Mouse (Mus musculus) gastrocnemius, postnatal 14 days (tissue): Measurements from ENCODE around the gene Zfp184. TPM values are rescaled to one million over a fixed set of nuclear protein-coding genes. Genes with fewer than 3 reads are reported as not detected.

Experiments used
- DNase-seq: peaks from one replicate; pipeline ENCODE4 v3.0.0; 2021; ENCODE audit warnings: mixed read lengths
- intact Hi-C: fragments of 180-260 bp; cut with DNase I; formaldehyde crosslinking; loops from one replicate; pipeline ENCODE4 v1.15.1; 2025; ENCODE audit warnings: low total_unique reads
- total RNA-seq, 2 experiments: library from RNA; stranded (reverse); gene quantifications; 2 replicates each; pipeline ENCODE4 v1.2.3; 2021

Zfp184 gene
- total RNA-seq, 2 experiments from 2014 or later, result 0.33 to 0.38 TPM

DNA sequence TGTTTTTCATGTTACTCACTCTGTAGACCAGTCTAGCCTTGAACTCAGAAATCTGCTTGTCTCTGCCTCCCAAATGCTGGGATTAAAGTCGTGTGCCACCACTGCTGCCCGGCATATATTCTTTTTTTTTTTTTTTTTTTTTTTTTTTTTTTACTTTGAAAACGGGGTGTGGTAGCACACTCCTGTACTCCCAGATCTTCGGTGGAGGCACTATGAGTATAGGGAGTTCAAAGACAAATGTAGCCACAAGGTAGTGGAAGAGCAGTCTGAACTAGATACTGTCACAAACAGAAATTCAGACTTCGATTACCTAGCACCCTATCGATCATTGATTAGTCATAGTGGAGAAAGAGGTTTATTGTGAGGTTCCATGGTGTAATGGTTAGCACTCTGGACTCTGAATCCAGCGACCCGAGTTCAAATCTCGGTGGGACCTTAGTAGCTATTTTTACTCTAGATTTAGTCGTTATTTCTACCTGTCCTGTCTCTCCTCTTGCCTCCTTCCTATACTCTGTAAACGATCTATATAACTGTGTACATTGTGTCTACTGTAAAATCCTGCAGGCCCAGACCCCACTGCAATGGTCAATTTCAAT, 25.0 kb upstream of the Zfp184 start:
- intact Hi-C loops, result no loop called here
- no peak for DNase-seq

DNA sequence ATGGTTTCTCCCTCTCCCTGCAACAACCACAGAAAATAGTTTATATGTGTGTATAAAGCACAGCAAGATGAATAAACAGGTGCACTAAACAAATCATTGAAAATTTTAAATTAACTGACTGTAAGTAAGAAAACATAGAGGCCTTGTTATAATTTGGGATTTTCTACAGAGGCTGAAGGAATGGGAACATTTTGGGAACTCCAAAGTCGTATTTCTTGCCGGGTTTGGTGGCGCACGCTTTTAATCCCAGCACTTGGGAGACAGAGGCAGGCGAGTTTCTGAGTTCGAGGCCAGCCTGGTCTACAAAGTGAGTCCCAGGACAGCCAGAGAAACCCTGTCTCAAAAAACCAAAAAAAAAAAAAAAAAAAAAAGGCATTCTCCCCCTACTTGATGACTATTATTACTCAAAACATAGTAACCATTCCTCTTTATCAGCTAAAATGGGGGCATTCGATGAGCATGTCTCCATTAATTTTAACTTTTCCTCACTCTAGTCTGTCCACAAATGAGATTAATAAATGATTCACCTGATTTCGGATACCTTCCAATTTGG, 24.1 kb upstream of the Zfp184 start:
- intact Hi-C loops, result no loop called here
- no peak for DNase-seq

- intact Hi-C loops, result no loop called here
- DNase-seq, result no peak
Measured at GRCm38 (mm10) chr13:21923417-21923816, 21.5 kb upstream of the Zfp184 start.

- no peak for DNase-seq
- intact Hi-C loops, result no loop called here
Measured at GRCm38 (mm10) chr13:21924734-21925335, 20.1 kb upstream of the Zfp184 start.

DNA sequence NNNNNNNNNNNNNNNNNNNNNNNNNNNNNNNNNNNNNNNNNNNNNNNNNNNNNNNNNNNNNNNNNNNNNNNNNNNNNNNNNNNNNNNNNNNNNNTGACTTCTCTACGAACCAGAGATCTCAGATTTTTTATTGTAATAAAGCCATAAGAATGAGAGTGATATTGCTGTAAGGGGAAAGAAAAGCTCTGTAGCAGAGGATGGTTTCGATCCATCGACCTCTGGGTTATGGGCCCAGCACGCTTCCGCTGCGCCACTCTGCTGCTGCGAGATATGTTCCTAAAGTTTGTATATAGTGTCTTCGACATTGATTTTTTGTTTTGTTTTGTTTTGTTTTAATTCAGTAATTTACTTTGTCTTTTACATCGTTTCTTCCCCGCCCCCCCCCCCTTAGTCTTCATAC, 13.9 kb upstream of the Zfp184 start:
- intact Hi-C loops, result no loop called here
- DNase-seq, result no peak

GRCm38 (mm10) chr13:21931740-21932139, 13.2 kb upstream of the Zfp184 start:
- DNase-seq, result no peak
- intact Hi-C loops, result no loop called here

DNA sequence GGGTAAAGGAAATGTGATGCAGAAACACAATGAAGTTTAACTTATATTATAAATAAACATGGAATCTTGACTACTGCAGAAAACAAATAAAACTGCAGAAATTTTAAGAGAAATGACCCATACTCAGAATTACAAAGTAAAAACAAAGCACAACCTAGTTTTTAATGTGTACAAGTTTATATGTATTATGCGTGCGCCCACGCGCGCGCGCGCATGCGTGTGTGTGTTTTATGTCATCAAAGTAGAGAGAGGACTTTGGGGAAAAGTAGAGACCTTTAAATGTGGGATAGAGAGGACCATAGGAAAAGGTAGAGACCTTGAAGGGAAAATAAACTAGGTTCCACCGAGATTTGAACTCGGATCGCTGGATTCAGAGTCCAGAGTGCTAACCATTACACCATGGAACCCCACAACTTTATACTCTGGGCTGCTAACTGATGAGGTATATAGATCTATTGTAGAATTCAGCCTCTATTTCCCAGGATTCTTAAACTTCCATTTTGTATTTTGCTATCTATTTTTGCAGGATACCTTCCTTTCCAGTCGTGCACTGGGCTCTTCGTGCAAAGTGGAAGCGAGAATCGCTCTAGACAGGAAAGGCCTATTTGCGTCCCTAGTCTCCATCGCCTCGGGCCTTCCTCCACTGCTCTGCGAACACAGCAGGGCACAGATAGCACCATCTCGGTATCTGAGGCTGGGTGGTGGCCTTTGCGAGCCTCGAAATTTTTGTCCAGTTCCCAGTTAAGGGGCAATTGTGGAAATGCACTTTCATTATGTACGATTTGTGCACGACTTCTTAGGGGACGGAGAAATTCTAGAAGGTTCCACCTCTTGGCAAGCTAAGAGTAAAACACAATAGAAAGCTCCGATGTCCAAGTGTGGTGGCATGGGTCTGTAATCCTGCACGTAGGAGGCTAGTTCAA, 11.0 kb upstream of the Zfp184 start:
- intact Hi-C loops, result no loop called here
- no peak for DNase-seq

- intact Hi-C loops, result no loop called here
- peak; percentile 31 for DNase-seq
Measured at GRCm38 (mm10) chr13:21934982-21935791, 9.7 kb upstream of the Zfp184 start.

DNA sequence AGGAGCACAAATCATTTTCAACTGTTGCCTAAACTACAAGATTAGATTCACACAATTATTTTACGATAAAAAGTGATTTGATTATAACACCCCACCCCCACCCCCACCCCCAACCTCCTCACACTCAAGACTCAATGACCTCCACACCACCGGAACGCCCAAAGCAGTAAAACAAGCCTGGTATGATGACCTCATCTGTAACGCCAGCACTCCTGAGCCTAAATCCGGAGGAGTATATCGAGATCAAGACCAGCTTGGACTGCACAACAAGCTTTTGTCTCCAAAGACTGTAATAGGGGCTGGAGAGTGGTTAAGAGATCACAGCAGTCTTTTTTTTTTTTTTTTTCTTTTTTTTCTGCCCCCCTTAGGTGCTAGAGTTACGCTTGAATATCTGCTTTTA, 9.1 kb upstream of the Zfp184 start:
- intact Hi-C loops, result no loop called here
- no peak for DNase-seq

GRCm38 (mm10) chr13:21936968-21937367, 7.9 kb upstream of the Zfp184 start:
- DNase-seq, result no peak
- intact Hi-C loops, result no loop called here

GRCm38 (mm10) chr13:21940213-21940612, 4.7 kb upstream of the Zfp184 start:
- intact Hi-C loops, result no loop called here

DNA sequence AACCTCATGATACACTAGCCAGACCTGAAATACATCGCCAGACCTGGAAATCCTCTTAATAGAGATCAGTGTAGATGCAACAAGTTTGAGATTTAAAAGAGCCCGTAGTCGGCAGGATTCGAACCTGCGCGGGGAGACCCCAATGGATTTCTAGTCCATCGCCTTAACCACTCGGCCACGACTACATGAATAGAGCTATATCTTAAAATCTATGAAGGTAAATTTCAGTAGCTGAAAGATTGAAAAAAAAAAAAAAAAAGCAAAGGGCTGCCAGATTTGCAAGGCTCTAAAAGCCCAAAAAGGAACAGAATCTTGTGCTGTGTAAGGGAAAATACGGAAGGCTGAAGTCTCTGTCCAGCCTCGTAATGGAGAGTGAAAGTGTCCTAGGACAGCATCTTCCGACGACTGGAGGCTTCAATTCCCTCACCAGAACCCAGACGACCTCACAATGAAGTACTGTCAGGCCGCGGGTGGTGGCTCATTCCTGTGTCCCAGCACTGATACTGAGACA, 4.0 kb upstream of the Zfp184 start:
- peak; percentile 72 for DNase-seq
- intact Hi-C loops, result no loop called here

More at GRCm38 (mm10) chr13:21940213-21940612, 4.7 kb upstream of the Zfp184 start:
- peak; percentile 68 for DNase-seq

DNA sequence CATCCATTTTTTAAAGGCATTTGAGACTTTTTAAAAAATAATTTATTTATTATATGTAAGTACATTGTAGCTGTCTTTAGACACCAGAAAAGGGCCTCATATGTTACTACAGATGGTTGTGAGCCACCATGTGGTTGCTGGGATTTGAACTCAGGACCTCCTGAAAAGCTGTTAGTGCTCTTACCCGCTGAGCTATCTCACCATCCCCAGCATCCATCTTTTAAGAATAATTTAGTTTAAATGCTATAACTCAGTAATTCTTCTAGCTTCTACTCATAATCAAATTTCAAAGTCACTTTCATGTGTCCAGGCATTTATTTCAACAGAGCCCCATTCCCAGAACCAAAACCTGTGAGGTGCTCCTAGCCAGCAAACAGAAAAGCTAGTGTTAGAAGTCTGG, 1.2 kb upstream of the Zfp184 start:
- intact Hi-C loops, result no loop called here
- DNase-seq, result no peak

GRCm38 (mm10) chr13:21944592-21944925, 335 bp upstream of the Zfp184 start:
- DNase-seq, result no peak
- intact Hi-C loops, result no loop called here

GRCm38 (mm10) chr13:21969269-21969668, 24.4 kb downstream of the Zfp184 start:
- intact Hi-C loops, result no loop called here
- no peak for DNase-seq

- DNase-seq, result no peak
- intact Hi-C loops, result no loop called here
Measured at GRCm38 (mm10) chr13:21969816-21970215, 24.9 kb downstream of the Zfp184 start.

GRCm38 (mm10) chr13:21971641-21972040, 26.7 kb downstream of the Zfp184 start:
- intact Hi-C loops, result no loop called here
- DNase-seq, result no peak

GRCm38 (mm10) chr13:21974221-21974725, 29.4 kb downstream of the Zfp184 start:
- intact Hi-C loops, result no loop called here
- DNase-seq, result peak; percentile 86
